Mouse (Mus musculus) urinary bladder, postnatal 4 days (tissue): ENCODE data around the gene Lpar1.
A peak's percentile ranks its signal among the peaks of the same experiment; 100 is the strongest.

Experiments used
- DNase-seq, 2 experiments: peaks; one replicate each; pipeline ENCODE4 v3.0.0; 2021 to 2022; ENCODE audit warnings: low spot score in 2 of 2

Gene Lpar1

GRCm38 (mm10) chr4:58553631-58554358 lies at the start of gene Lpar1:
TSS of gene Lpar1 (minus strand) at chr4:58553898.
- DNase-seq: peak in 1 of 2 experiments; percentile 39

GRCm38 (mm10) chr4:58585942-58586341 lies 32.2 kb upstream of the Lpar1 start:
- no peak for DNase-seq

DNA sequence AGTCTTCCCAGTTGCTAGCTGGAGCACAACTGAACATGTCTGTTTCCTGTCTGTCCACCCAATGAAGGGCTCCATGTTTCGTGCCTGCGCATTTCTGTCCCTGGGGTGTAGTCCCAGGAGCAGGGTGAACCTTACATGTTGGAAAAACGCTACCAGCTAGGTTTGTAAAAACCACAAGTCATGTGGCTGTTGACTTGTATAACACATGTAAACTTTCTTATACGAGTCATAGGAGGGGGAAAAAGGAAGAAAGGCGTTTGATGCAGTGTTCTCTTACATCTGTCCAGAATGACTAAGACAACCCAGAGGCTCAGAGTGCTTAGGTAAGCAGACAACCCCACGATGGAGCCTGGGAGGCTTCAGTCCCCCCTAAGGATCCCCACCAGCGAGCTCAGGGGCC lies 27.5 kb upstream of the Lpar1 start:
- DNase-seq: no peak

DNA sequence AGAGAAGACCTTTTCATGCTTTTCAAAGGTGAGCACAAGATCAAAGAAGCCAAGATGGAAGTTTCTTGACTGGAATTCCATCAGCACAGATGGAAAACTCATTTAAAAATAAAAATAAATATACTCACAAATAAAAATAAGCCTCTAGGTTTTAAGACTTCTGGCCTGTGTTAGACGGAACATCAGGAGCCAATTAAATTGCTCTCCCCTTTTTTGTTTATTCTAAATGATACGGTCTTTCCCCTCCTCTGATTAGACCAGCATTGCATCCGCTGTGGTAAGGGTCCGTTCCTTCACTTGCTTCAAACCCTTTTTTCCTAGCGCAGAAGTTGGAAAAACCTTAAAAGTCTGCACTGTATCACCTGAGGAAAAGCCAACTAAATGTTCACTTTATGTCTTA lies 26.8 kb upstream of the Lpar1 start:
- no peak for DNase-seq

DNA sequence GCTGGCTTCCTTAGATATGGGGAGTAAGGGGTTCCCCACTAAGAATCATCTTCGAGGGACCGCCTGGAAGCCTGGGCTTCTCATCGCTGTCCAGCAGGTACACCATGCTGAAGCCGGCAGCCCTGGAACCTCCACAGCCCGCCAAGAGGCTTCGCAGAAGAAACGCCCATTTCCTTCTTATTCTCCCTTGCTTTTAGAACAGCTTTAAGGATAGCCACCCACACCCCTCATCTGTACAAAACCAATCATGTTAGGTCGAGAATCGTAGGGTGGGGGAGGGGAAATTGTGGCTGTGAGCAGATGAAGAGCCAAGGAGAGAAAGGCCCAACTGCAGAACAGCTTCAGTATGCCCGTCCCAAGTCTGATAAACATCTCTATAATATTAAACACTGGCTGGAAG lies 26.4 kb upstream of the Lpar1 start:
- no peak for DNase-seq

DNA sequence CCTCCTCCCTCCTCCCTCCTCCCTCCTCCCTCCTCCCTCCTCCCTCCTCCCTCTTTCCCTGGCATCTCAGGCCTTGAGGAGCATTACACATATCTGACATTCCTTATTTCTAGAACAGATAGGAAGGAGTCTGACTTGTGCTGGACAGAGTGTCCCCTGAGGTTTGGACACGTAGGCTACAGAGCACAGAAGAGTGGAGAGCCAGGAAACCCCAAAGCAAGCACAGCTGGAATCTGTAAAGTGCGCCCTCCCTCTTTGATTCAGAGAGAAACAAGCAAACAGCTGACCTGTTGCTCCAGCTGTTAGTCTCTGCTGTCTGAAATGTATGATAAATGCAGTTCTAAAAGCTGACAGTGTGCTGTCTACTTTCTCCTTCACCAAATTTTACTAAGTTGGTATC lies 24.8 kb upstream of the Lpar1 start:
- DNase-seq: no peak

DNA sequence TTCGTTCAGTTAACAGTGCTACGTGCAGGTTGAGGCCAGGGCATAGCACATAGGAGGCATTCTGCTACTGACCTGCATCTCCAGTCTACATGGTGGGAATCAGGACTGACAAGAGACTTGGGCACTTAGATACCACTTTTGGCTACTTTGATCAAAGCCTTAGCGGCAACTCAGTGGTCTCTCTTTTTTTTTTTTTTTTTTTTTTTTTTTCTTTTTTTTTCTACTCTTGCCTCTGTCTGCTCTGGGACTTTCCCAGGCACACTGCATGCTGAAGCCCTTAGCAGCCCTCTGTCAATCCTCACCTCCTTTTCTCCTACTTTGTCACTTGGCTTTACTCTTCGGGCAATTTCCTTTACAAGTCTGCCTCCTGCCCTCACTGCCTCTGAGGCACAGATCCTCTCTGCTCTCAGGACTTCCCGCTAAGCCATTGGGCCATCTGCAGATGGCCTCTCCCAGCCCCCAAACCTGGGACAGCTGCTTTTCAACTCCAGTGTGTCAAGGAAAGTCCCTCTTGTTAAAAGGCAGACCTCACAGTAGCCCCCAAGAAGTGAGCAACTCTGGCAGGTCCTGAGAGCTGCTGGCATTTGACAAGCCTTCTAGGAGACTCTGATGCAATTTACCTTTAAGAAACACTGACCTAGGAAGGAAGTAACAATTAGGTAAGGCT lies 23.8 kb upstream of the Lpar1 start:
- no peak for DNase-seq

DNA sequence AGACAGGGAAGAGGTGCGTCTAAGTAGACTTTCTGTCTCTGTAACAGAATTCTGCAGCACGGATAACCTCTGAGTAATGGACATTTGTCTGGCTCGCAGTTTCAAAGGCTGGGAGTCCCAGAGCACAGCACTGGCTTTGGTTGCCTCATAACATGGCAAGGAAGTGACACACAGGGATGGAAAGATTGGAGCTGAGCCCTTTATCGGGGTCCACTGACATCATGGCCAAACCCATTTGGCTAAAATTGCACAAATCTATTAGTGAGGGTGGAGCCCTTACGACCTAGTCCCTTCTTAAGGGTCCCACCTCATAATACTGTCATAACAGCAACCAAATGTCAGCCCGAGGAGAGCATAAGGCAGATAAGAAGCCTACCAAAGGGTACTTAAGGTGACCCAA lies 22.1 kb upstream of the Lpar1 start:
- no peak for DNase-seq

- DNase-seq: no peak
These were observed 20.3 kb upstream of the Lpar1 start for GRCm38 (mm10) chr4:58574024-58574423.

GRCm38 (mm10) chr4:58572446-58572845 lies 18.7 kb upstream of the Lpar1 start:
- no peak for DNase-seq

DNA sequence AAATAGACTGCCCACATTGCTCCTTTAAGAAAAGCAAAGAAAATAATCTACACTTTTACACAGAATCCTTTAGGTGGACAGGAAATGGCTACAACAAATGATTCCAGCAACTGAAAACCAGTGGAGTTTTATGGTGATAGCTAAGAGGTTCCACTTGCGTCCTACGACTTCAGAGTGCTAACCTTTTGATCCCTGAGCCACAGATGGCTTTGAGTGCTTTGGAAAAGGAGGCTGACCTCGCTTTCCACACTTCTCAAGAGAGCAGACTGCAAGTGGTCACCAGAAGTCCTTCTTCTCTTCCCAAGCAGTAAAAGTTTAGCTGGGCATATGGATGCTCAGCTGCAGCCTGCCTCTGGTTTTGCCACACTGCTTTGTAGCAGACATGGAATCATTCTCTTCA lies 18.0 kb upstream of the Lpar1 start:
- DNase-seq: peak in 1 of 2 experiments; percentile 30

DNA sequence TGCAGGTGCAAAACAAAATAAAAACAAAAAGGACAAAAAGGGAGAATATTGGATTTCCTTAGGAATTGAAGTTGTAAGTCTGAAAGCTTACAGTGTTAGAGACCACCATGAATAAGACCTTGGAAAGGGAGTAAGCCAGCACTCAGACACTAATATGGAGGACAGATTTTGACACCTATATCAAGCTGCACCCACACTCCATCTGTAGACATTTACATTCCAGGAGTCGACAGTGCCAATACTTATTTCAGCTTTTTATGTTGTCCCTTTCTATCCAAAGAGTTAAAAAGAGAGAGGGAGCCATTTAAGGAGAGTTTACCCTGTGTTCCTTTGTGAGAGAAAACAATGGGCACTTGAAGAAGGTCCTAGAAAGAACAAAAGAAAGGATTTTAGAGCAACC lies 17.5 kb upstream of the Lpar1 start:
- DNase-seq: no peak

DNA sequence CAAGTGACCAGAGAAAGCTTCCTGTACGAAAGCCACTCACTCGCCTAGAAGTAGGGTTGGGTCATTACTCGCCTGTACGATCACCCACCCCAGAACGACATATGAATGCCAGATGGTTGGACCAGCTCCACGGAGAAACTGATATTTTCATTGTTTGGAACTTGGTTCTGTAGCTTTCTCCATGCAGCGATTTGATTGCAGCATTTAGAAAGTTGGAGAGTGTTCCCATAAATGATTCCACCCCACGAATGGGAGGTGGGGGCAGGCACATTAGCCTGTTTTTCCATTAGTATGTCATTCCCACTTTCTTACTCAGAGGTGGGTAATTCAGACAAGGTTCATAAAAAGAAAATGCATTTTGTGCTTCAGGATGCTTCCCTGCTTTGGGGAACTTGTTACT lies 14.8 kb upstream of the Lpar1 start:
- DNase-seq: peak; percentile 14 to 53

GRCm38 (mm10) chr4:58562776-58563175 lies 9.1 kb upstream of the Lpar1 start:
- DNase-seq: peak in 1 of 2 experiments; percentile 20

GRCm38 (mm10) chr4:58557001-58557400 lies 3.3 kb upstream of the Lpar1 start:
- no peak for DNase-seq

DNA sequence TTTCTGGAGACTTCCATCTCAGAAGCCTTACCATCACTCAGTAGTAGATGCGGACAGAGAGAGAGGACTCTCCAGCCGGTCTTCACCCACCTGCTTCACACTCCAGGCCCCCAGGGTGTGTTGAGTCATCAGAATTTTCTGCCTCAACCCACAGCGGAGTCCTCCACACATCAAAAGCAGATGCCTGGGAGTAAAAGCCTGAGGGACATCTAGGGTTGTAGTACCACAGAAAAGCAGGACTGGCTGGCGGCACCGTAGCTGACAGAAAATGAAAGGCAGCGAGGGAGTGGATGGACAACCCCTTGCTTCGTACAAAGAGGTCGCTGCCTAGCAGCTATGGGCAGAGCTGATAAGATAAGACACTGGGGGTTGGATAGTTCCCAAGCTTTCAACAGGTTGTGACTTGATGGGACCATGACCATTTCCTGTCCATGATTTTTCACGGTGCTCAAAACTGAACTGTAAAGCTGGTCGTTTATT lies 701 bp upstream of the Lpar1 start:
- no peak for DNase-seq

DNA sequence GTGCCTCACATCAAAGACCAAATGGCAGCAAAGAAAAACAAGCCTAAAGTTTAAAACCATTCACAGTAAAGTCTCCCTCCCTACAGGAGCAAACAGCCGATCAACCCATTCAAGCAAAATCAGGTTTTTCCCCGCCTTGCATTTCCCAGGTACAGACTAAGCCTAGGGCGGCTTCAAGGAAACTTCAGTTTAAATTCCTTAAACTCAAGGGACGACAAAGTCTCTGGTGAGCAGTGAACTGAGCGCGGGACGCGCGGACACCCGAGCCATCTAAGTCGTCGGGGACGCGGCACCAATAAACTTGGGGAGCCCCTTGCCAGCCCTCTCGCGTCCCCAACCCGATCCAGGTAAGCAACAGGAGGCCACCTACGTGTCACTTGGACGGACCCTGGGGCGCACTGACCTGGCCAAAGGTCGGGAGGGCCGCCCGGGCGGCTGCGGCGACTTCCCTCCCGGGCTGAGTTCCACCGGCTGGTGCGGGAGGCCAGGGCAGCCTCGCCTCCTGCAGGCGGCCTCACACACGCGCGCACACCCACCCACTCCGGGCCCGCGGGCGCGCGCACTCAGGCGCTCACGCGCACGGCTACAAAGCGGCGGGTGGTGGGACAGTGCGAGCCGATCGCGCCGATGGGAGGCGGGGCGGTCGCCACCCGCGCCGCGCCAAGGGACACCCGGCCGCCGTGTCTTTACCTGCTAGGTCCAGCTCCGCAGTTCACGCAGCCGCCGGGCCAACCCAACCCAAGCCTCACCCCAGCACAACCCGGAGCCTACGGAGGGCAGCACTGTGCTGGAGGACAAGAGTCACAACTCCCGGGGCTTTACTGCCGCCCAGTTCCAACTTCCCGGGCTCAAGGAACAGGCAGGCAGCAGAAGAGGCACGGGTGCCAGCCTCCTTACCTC lies 717 bp downstream of the Lpar1 start:
- DNase-seq: peak; percentile 84 to 85

DNA sequence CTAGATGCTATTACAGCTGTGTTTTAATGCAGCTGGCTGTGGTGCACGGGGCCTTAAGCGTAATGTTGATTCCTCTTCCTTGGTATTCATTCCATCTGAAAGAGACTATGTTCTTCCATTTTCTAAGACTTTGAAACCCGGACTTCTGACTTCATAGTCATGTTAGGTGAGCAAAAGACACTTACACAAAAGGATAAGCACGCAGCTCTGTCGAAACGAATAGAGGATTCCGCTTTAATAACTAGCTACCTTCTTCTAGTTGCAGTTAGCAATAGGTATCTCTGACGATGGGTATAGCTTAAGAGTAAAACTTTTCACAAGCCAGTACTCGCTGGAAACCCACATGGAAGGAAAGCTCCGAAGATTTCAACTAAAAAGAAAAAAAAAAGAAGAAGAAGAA lies 1.5 kb downstream of the Lpar1 start:
- no peak for DNase-seq

DNA sequence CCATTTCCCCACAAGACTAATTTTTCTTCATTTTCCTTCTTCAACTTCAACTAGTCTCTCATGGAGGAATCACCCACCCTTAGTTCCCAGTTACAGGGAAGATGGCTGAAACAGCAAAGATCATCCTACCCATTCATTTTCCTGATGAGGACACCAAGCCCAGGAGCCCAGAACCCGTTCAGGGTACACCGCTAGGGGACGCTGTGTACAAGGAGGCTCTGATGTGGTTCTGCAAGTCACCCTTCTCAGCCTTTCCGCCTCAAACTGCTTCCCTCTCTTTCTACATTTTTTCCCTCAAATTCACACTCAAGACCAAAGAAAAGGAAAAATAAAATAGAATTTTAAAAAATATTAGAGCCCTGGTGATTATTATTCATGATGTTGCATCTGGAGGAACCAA lies 1.9 kb downstream of the Lpar1 start:
- peak; percentile 73 to 91 for DNase-seq

GRCm38 (mm10) chr4:58547725-58548124 lies 6.0 kb downstream of the Lpar1 start:
- no peak for DNase-seq

- DNase-seq: no peak
These were observed 6.5 kb downstream of the Lpar1 start for GRCm38 (mm10) chr4:58547273-58547565.

GRCm38 (mm10) chr4:58546441-58547272 lies 7.0 kb downstream of the Lpar1 start:
- no peak for DNase-seq
